Comparison of ENCODE assay signal across 8 mouse cellular contexts in the genomic region with DNA sequence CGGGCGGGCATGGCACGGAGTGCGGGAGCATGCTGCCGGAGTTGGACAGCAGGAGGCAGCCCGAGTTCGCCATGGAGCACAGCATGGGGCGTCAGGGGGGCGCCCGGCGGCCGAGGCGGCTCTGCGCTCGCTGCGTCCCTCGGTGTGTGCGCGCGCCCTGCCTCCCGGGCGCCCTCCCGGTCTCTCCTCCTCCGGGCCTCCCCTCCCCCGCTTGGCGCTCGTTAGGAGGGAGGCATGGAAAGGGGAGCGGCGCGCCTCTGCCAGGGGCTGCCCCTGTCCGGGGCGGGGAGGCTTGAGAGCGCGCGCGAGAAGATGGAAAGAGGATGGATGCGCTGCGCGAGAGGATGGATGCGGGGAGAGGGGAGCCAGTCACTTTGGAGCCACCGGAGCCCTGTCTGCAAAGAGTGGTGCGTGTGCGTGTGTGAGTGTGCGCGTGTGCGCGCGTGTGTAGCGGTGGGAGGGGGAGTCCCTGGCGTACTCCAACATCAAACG.
DNase-seq lines count a peak whose midpoint lies in the region; ATAC-seq and TF ChIP-seq lines count a peak whose summit lies in the region.

No protein-coding gene starts in this region.

- DNase-seq in layer of hippocampus, adult 18-20 months (ENCODE audit: low spot score in 2 of 2), result peak; percentile 34 to 53
- no peak for DNase-seq in layer of hippocampus, adult 9-10 months (ENCODE audit: low spot score)
- peak; percentile 8 to 43 for DNase-seq in layer of hippocampus, postnatal 25 days (ENCODE audit: extremely low spot score in 1 of 2, low spot score in 1 of 2)
- no peak for DNase-seq in gastrocnemius, postnatal 25 days
- no peak for DNase-seq in natural killer cell, adult 2 months (ENCODE audit: low spot score in 2 of 2)

- no peaks in the 10 kb centered on the region for H3K36me3 ChIP-seq in embryonic facial prominence, embryonic 13.5 days

- H3K9me3 ChIP-seq in embryonic facial prominence, embryonic 13.5 days, result no peaks in the 10 kb centered on the region

- H3K4me1 ChIP-seq in embryonic facial prominence, embryonic 13.5 days, result peaks cover 14% of the 10 kb centered on the region
- H3K4me1 ChIP-seq in olfactory bulb, adult 2 months (ENCODE audit: control insufficient read depth, insufficient read depth, low read length), result peaks cover 70% of the 10 kb centered on the region

- TF ChIP-seq CTCF in olfactory bulb, adult 2 months (IDR thresholded peaks at IDR 0.05; ENCODE audit: insufficient read depth, low read depth, low read length), result no peak

- TF ChIP-seq POLR2A in olfactory bulb, adult 2 months (IDR thresholded peaks at IDR 0.05; ENCODE audit: insufficient read depth, low read depth, low read length), result no peak

- H3K27me3 ChIP-seq in embryonic facial prominence, embryonic 13.5 days, result peaks cover 97% of the 10 kb centered on the region

- H3K9ac ChIP-seq in embryonic facial prominence, embryonic 13.5 days, result no peak overlapping the region

- H3K4me3 ChIP-seq in embryonic facial prominence, embryonic 13.5 days, result peak overlapping the region; percentile 39
- peak overlapping the region; percentile 55 for H3K4me3 ChIP-seq in olfactory bulb, adult 2 months (ENCODE audit: insufficient read depth, low read depth, low read length)

- no peak overlapping the region for H3K27ac ChIP-seq in embryonic facial prominence, embryonic 13.5 days
- no peak overlapping the region for H3K27ac ChIP-seq in olfactory bulb, adult 2 months (ENCODE audit: insufficient read depth, low read depth, low read length)

- H3K4me2 ChIP-seq in embryonic facial prominence, embryonic 13.5 days, result peak overlapping the region; percentile 62

- WGBS in embryonic facial prominence, embryonic 13.5 days, result under 1% methylated on average over 48 of the region's 51 CpGs
- under 1% methylated on average over 39 of the region's 51 CpGs for WGBS in olfactory bulb, adult 2 months

- ATAC-seq in embryonic facial prominence, embryonic 13.5 days (ENCODE audit: insufficient number of reproducible peaks, insufficient read depth, low FRiP score, low TSS enrichment, low read depth), result no peak
- ATAC-seq in megakaryocyte progenitor cell, adult 5-6 weeks (replicated peaks; ENCODE audit: poor library complexity), result no peak

Comparison
In these comparisons a context has a peak if more than half of its experiments do, and no peak if none do; other contexts are left out.
1. DNase-seq: peak in layer of hippocampus, adult 18-20 months (2 of 2) and layer of hippocampus, postnatal 25 days (2 of 2); none in layer of hippocampus, adult 9-10 months (single experiment), gastrocnemius, postnatal 25 days (single experiment) and natural killer cell, adult 2 months (0 of 2).